Mouse (Mus musculus) spleen, postnatal 36 days (tissue): ENCODE results near the gene Arid2.
"Not testable (repeated sequence)": the region's sequence is repeated elsewhere in the genome, so short reads cannot be mapped to it uniquely, and the experiment has no call there.

ENCODE experiments used
- DNase-seq, 2 experiments: peaks; one replicate each; pipeline ENCODE4 v3.0.0; 2022; ENCODE audit warnings: low spot score in 2 of 2, mixed read lengths in 1 of 2

Arid2 gene

GRCm38 (mm10) chr15:96418161-96418560 lies 130.8 kb downstream of the Arid2 start:
- DNase-seq, result no peak

- no peak for DNase-seq
Observed at GRCm38 (mm10) chr15:96419920-96420319, 132.6 kb downstream of the Arid2 start.

GRCm38 (mm10) chr15:96434202-96434601 lies 146.9 kb downstream of the Arid2 start:
- DNase-seq, result no peak

- not testable (repeated sequence) for DNase-seq
Observed at GRCm38 (mm10) chr15:96441480-96441879, 154.2 kb downstream of the Arid2 start.

GRCm38 (mm10) chr15:96446785-96447184 lies 159.5 kb downstream of the Arid2 start:
- no peak for DNase-seq

GRCm38 (mm10) chr15:96448656-96449299 lies 161.5 kb downstream of the Arid2 start:
- DNase-seq, result peak; percentile 13 to 30

GRCm38 (mm10) chr15:96453346-96453745 lies 166.0 kb downstream of the Arid2 start:
- no peak for DNase-seq
